Mouse (Mus musculus): ENCODE results near the gene Gm7137. TPM values are rescaled to one million over a fixed set of nuclear protein-coding genes. Genes with fewer than 3 reads are reported as not detected.
"Not testable (repeated sequence)": the region's sequence is repeated elsewhere in the genome, so short reads cannot be mapped to it uniquely, and the experiment has no call there.

The Gm7137 gene
- polyA plus RNA-seq, 1 experiment from 2014 or later: not detected

GRCm38 (mm10) chr10:77798921-77799508, 11.0 kb upstream of the Gm7137 start, which contains the start of gene Gm19668:
TSS of gene Gm19668 (minus strand) at chr10:77799133.
- Histone ChIP-seq H3K27ac (ENCODE audit: low read length) (no peak within 1 kb of the TSS), H3K4me2 (ENCODE audit: low read depth, low read length) (no peak within 1 kb of the TSS), H3K4me3 (ENCODE audit: low read depth, low read length) (no peak within 1 kb of the TSS), H3K9ac (ENCODE audit: low read depth, low read length) (no peak within 1 kb of the TSS), H3K36me3 (ENCODE audit: control insufficient read depth, insufficient read depth) (no peaks in the 10 kb centered on the region), H3K9me3 (replicated peaks; ENCODE audit: control insufficient read depth, low read length) (no peaks in the 10 kb centered on the region), H3K27me3 (ENCODE audit: control insufficient read depth, insufficient read depth, low read depth, low read length) (no peaks in the 10 kb centered on the region), H3K4me1 (ENCODE audit: control insufficient read depth, low read depth, low read length) (no peaks in the 10 kb centered on the region)
- no peak for ATAC-seq (ENCODE audit: low read depth)
- 51% methylated on average over 8 of the region's 8 CpGs for WGBS (ENCODE audit: insufficient replicate concordance)

- not testable (repeated sequence) for H3K27me3 ChIP-seq (ENCODE audit: control insufficient read depth, insufficient read depth, low read depth, low read length); H3K4me2 ChIP-seq (ENCODE audit: low read depth, low read length); H3K9ac ChIP-seq (ENCODE audit: low read depth, low read length); H3K9me3 ChIP-seq (replicated peaks; ENCODE audit: control insufficient read depth, low read length); H3K27ac ChIP-seq (ENCODE audit: low read length); ATAC-seq (ENCODE audit: low read depth); H3K36me3 ChIP-seq (ENCODE audit: control insufficient read depth, insufficient read depth); H3K4me1 ChIP-seq (ENCODE audit: control insufficient read depth, low read depth, low read length); H3K4me3 ChIP-seq (ENCODE audit: low read depth, low read length)
- 26% methylated on average over 3 of the region's 3 CpGs for WGBS (ENCODE audit: insufficient replicate concordance)
Observed at GRCm38 (mm10) chr10:77798164-77798920, 10.3 kb upstream of the Gm7137 start.

GRCm38 (mm10) chr10:77797677-77798076, 9.7 kb upstream of the Gm7137 start:
- no peaks in the 10 kb centered on the region for H3K27me3 ChIP-seq (ENCODE audit: control insufficient read depth, insufficient read depth, low read depth, low read length)

GRCm38 (mm10) chr10:77794976-77795375, 7.0 kb upstream of the Gm7137 start, which contains the start of gene Gm9639:
TSS of gene Gm9639 (minus strand) at chr10:77795076.
- WGBS (ENCODE audit: insufficient replicate concordance): 38% methylated on average over 2 of the region's 2 CpGs

More at GRCm38 (mm10) chr10:77797677-77798076, 9.7 kb upstream of the Gm7137 start:
- no peak overlapping the region for H3K9ac ChIP-seq (ENCODE audit: low read depth, low read length)
- WGBS (ENCODE audit: insufficient replicate concordance): 29% methylated on average over 3 of the region's 3 CpGs
- no peaks in the 10 kb centered on the region for H3K9me3 ChIP-seq (replicated peaks; ENCODE audit: control insufficient read depth, low read length)
- no peak overlapping the region for H3K4me2 ChIP-seq (ENCODE audit: low read depth, low read length)
- no peak for ATAC-seq (ENCODE audit: low read depth)
- no peak overlapping the region for H3K27ac ChIP-seq (ENCODE audit: low read length)
- no peaks in the 10 kb centered on the region for H3K36me3 ChIP-seq (ENCODE audit: control insufficient read depth, insufficient read depth)
- H3K4me1 ChIP-seq (ENCODE audit: control insufficient read depth, low read depth, low read length): no peaks in the 10 kb centered on the region
- H3K4me3 ChIP-seq (ENCODE audit: low read depth, low read length): no peak overlapping the region

GRCm38 (mm10) chr10:77788621-77789020, 621 bp upstream of the Gm7137 start:
- no peak for ATAC-seq (ENCODE audit: low read depth)
- no peaks in the 10 kb centered on the region for H3K36me3 ChIP-seq (ENCODE audit: control insufficient read depth, insufficient read depth)
- no peaks in the 10 kb centered on the region for H3K4me1 ChIP-seq (ENCODE audit: control insufficient read depth, low read depth, low read length)
- H3K4me3 ChIP-seq (ENCODE audit: low read depth, low read length): no peak overlapping the region
- H3K4me2 ChIP-seq (ENCODE audit: low read depth, low read length): no peak overlapping the region
- H3K9me3 ChIP-seq (replicated peaks; ENCODE audit: control insufficient read depth, low read length): no peaks in the 10 kb centered on the region
- no peak overlapping the region for H3K9ac ChIP-seq (ENCODE audit: low read depth, low read length)
- no peak overlapping the region for H3K27ac ChIP-seq (ENCODE audit: low read length)
- H3K27me3 ChIP-seq (ENCODE audit: control insufficient read depth, insufficient read depth, low read depth, low read length): no peaks in the 10 kb centered on the region
- WGBS (ENCODE audit: insufficient replicate concordance): 47% methylated on average over 2 of the region's 2 CpGs

More at GRCm38 (mm10) chr10:77794976-77795375, 7.0 kb upstream of the Gm7137 start, which contains the start of gene Gm9639:
- Histone ChIP-seq H3K4me2 (ENCODE audit: low read depth, low read length) (no peak within 1 kb of the TSS), H3K27me3 (ENCODE audit: control insufficient read depth, insufficient read depth, low read depth, low read length) (no peaks in the 10 kb centered on the region), H3K9me3 (replicated peaks; ENCODE audit: control insufficient read depth, low read length) (no peaks in the 10 kb centered on the region), H3K27ac (ENCODE audit: low read length) (no peak within 1 kb of the TSS), H3K4me1 (ENCODE audit: control insufficient read depth, low read depth, low read length) (no peaks in the 10 kb centered on the region), H3K4me3 (ENCODE audit: low read depth, low read length) (no peak within 1 kb of the TSS), H3K9ac (ENCODE audit: low read depth, low read length) (no peak within 1 kb of the TSS), H3K36me3 (ENCODE audit: control insufficient read depth, insufficient read depth) (no peaks in the 10 kb centered on the region)
- no peak for ATAC-seq (ENCODE audit: low read depth)

- not testable (repeated sequence) for H3K4me3 ChIP-seq (ENCODE audit: low read depth, low read length); ATAC-seq (ENCODE audit: low read depth); H3K4me1 ChIP-seq (ENCODE audit: control insufficient read depth, low read depth, low read length); H3K27me3 ChIP-seq (ENCODE audit: control insufficient read depth, insufficient read depth, low read depth, low read length); H3K27ac ChIP-seq (ENCODE audit: low read length); H3K36me3 ChIP-seq (ENCODE audit: control insufficient read depth, insufficient read depth); H3K9ac ChIP-seq (ENCODE audit: low read depth, low read length); H3K9me3 ChIP-seq (replicated peaks; ENCODE audit: control insufficient read depth, low read length); H3K4me2 ChIP-seq (ENCODE audit: low read depth, low read length)
- 45% methylated on average over 1 of the region's 3 CpGs for WGBS (ENCODE audit: insufficient replicate concordance)
Observed at GRCm38 (mm10) chr10:77783396-77783795, 4.6 kb downstream of the Gm7137 start.

- not testable (repeated sequence) for H3K27me3 ChIP-seq (ENCODE audit: control insufficient read depth, insufficient read depth, low read depth, low read length); H3K4me2 ChIP-seq (ENCODE audit: low read depth, low read length); ATAC-seq (ENCODE audit: low read depth); H3K4me1 ChIP-seq (ENCODE audit: control insufficient read depth, low read depth, low read length); H3K4me3 ChIP-seq (ENCODE audit: low read depth, low read length); H3K9ac ChIP-seq (ENCODE audit: low read depth, low read length); H3K36me3 ChIP-seq (ENCODE audit: control insufficient read depth, insufficient read depth); H3K9me3 ChIP-seq (replicated peaks; ENCODE audit: control insufficient read depth, low read length); H3K27ac ChIP-seq (ENCODE audit: low read length)
- 50% methylated on average over 1 of the region's 1 CpGs for WGBS (ENCODE audit: insufficient replicate concordance)
Observed at GRCm38 (mm10) chr10:77782442-77782841, 5.6 kb downstream of the Gm7137 start, which contains the start of gene Gm3250. TSS of gene Gm3250 (minus strand) at chr10:77782542.

GRCm38 (mm10) chr10:77776844-77777243, 11.2 kb downstream of the Gm7137 start, which contains the start of gene Gm7138:
TSS of gene Gm7138 (minus strand) at chr10:77776944.
- WGBS (ENCODE audit: insufficient replicate concordance): 57% methylated on average over 1 of the region's 1 CpGs
- not testable (repeated sequence) for H3K4me2 ChIP-seq (ENCODE audit: low read depth, low read length); H3K27ac ChIP-seq (ENCODE audit: low read length); H3K36me3 ChIP-seq (ENCODE audit: control insufficient read depth, insufficient read depth); H3K9me3 ChIP-seq (replicated peaks; ENCODE audit: control insufficient read depth, low read length); H3K27me3 ChIP-seq (ENCODE audit: control insufficient read depth, insufficient read depth, low read depth, low read length); H3K4me1 ChIP-seq (ENCODE audit: control insufficient read depth, low read depth, low read length); H3K9ac ChIP-seq (ENCODE audit: low read depth, low read length); ATAC-seq (ENCODE audit: low read depth); H3K4me3 ChIP-seq (ENCODE audit: low read depth, low read length)

GRCm38 (mm10) chr10:77772142-77772541, 15.9 kb downstream of the Gm7137 start:
- not testable (repeated sequence) for H3K9ac ChIP-seq (ENCODE audit: low read depth, low read length); H3K4me3 ChIP-seq (ENCODE audit: low read depth, low read length); H3K27me3 ChIP-seq (ENCODE audit: control insufficient read depth, insufficient read depth, low read depth, low read length); H3K36me3 ChIP-seq (ENCODE audit: control insufficient read depth, insufficient read depth); H3K9me3 ChIP-seq (replicated peaks; ENCODE audit: control insufficient read depth, low read length); H3K4me1 ChIP-seq (ENCODE audit: control insufficient read depth, low read depth, low read length); H3K4me2 ChIP-seq (ENCODE audit: low read depth, low read length); H3K27ac ChIP-seq (ENCODE audit: low read length); ATAC-seq (ENCODE audit: low read depth)
- 50% methylated on average over 1 of the region's 3 CpGs for WGBS (ENCODE audit: insufficient replicate concordance)
